Mouse (Mus musculus): ENCODE data around the gene Thsd7b.

DNA sequence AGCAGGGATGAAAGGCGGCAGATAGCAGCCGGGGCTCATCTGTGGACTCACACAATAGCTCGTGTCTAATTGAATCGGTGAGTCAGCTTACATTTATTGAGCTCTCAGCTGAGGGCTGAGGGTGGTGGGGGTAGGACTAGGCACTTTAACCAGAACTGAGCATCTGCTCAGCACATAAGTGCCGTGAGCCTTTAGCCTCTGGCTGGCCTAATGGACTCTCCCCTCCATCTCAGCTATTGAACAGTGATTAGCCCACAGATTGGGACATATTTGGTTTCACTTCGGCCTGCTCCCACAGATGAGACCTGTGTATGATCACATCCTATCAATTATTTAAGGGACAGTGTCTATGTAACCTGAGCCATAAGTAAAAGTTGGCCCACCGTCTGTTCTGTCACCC, 200.4 kb downstream of the Thsd7b start:
- TF ChIP-seq POLR2A (IDR thresholded peaks at IDR 0.05; ENCODE audit: low read depth, low read length) (no peak), CTCF (IDR thresholded peaks at IDR 0.05; ENCODE audit: borderline replicate concordance, insufficient read depth, low read length) (no peak)

All from embryonic fibroblast, embryonic 13.5 days (primary cell).